Mouse (Mus musculus) gastrocnemius, adult 18-20 months (tissue): Measurements from ENCODE around the gene Gpt2. TPM values are rescaled to one million over a fixed set of nuclear protein-coding genes. Genes with fewer than 3 reads are reported as not detected.

Source experiments
- DNase-seq: peaks from one replicate; pipeline ENCODE4 v3.0.0; 2021; ENCODE audit warnings: low spot score
- long read RNA-seq, 2 experiments: library from polyadenylated mRNA; stranded (forward); transcript quantifications; one replicate each; pipeline ENCODE4 v2.0.0; 2021
- total RNA-seq, 2 experiments: library from RNA; stranded (reverse); gene quantifications; 2 replicates each; pipeline ENCODE4 v1.2.3; 2021

Gpt2 gene
- 100 to 1,000 TPM; 180 to 289 TPM for total RNA-seq
- long read RNA-seq, experiment 1, transcript Gpt2-201 (12 exons, 3,639 nt) = major isoform, 322 of 653 reads
- long read RNA-seq, experiment 1, partial matches to known transcripts = 47 of 653 reads
- long read RNA-seq, experiment 1, other reads (novel, unspliced or antisense) = 282 of 653 reads
- long read RNA-seq, experiment 2, transcript Gpt2-201 (12 exons, 3,639 nt) = major isoform, 331 of 540 reads
- long read RNA-seq, experiment 2, partial matches to known transcripts = 73 of 540 reads
- long read RNA-seq, experiment 2, other reads (novel, unspliced or antisense) = 132 of 540 reads

DNA sequence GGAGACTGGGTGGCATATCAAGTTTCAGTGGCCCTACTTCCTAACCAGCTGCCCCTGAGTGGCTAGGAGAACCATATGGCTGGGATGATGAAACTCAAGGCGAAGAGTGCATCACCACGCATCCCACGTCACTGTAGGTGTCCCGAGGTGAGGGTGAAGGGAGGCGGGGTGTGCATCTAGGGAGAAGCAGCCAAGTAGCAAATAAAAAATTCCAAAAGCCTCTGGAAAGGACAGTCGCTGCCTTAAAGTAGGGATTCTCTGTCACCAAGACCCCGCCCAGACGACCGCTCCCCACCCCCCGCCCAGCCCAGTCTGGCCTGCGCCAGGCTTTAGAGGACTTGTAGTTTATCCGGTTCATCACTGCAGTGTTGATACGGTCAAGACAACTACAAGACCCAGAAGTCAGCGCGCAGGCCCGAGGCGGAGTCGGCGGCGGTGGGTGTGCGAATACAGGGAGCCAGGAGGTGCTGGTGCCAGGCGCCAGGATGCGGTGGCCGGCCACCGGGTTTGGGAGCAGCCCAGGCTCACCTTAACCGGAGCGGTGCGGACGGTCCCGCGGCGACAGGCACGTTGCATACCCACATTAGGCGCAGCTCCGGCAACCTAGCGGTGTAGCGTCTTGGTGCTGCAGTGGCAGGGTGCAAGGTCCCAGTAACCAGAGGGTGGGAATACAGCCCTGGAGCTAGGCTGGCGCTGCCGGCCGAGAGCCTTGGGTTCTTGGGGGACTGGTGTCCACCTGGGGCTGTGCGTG is at the start of gene Gpt2:
Gene Gpt2, plus strand, starts transcription at position 452 of the 751 bp plus-strand sequence.
- peak; percentile 95 for DNase-seq

DNA sequence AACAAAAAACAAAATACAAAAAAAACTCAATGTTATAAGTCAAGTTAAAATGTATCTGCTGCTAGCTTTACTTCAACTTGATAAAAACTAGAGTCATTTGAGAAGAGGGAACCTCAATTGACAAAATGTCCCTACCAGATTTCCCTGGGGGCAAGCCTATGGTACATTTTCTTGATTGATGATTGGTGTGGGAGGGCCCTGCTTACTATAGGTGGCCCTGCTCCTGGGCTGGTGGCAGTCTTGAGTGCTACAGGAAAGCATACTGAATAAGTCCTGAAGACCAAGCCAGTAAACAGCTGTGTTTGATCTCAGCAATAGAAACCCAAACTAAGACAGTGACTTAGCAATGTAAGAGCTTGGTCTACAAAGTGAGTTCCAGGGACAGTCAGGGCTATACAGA is 48.3 kb upstream of the Gpt2 start:
- DNase-seq = no peak

DNA sequence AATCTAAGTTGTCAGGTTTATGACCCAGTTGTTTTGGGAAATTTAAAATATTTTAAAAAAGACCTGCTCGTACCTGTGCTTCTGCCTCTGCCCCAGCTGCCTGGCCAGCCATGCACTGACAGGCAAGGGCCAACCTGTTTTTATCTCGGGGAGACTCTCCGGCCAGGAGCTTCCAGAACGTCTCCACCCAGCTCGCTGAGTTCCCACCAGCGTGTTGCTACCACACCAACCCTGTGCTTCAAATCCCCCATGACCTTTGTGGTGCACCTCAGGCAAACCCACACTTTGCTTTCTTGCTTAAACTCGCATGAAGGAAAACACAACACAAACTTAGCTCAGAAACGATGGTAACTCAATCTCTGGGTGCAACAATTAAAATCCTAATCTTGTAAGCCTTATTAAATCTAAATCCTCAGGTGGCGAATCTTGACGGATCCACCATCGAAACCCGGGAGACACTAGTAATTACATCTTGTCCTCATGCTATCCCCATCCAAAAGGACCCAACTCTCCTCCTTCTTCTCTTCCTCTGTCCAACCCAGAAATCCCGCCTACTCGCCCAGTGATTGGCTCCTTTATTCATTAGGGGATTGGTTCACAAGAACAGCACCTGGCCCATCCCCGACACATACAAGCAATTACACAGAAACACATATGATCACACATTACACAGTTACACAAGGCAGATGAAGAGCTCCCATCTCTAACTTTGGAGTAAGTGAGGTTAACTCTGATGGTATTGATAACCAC is 46.3 kb upstream of the Gpt2 start:
- no peak for DNase-seq

DNA sequence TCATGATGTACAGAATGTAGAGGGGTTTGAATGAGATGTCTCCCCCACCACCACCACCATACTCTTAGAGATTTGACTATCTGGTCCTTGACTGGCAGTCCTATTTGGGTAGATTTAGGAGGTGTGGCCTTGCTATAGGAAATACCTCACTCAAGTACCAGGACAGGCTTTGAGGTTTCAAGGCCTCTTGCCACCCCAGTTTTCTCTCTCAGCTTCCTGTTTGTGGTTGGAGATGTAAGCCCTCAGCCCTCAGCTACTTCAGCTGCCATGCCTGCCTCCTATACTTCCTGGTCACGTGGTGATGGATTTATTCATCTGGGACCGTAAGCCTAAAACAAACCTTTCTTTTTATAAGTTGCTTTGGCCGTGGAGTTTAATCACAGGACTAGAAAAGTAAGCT is 42.0 kb upstream of the Gpt2 start:
- DNase-seq = no peak

DNA sequence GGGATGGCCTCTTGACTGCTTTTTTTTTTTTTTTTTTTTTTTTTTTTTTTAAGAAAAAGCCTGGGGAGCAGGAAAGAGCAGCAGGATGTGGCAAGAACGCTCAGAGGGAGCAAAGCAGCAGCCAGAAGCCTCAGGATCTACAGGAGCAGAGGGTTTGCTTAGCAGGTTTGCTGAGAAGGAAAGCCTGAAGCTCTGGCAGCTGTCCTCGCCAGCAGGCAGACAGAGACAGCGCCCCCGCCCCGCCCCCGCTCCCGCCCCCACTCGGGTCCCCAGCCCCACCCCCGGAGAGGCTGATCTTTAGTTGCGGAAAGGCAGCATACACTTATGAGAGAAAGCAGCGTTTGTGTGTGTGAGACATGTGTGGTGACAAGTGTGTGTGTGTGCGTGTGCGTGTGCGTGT is 40.0 kb upstream of the Gpt2 start:
- no peak for DNase-seq

DNA sequence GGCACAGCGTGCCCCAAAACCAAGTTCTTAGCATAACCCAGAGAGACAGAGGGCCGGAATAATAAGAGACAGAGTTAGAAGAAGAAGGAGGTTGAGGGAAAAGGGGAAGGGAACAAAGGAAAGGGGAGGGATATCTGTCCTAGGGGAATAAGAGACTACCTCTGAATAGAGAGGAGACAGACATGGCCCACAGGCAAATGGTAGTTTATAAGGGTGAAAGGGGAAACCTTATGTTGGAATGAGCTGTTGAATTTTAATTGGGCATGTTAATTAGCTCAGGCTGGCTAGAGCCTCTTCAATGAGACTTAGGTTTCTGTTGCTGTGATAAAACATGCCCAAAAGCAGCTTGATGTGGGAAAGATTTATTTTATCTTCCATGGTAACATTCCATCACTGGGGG is 39.1 kb upstream of the Gpt2 start:
- DNase-seq = no peak

DNA sequence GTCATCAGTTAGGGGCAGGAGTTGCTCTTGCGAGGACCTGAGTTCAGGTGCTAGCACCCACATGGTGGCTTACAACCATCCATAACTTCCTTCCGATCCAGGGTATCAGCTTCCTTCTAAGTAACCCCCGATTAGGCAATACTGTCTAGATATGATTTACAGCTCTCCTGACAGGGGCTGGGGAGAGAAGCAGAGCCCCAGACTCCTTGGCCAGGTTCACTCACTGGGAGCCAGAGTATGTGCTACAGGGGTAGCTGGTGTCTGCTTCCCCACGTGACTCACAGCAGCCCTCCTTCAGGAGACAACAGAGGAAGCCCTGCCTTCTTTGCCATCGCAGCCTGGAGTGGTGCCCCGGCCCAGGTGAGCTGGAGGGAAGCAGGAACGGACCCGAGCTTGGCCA is 37.6 kb upstream of the Gpt2 start:
- DNase-seq = no peak

DNA sequence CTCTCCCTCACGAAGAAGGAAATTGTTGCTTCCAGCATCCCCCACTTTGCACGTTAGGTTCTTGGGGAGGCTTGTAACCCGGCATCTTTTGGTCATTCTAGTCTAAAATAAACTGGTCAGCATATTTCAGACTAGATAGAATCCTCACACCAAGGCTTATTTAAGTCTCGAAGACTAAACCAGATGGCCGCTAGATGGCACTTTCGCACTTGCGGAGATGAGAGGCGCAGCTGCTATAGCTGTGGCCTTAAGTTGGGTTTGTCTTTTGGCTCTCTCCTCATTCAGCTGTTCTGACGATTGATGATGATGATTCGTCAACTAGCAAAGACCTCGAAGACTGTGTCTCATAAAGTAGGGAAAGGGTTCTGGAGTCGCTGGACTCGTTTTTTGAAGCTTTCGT is 35.8 kb upstream of the Gpt2 start:
- DNase-seq = peak; percentile 68

DNA sequence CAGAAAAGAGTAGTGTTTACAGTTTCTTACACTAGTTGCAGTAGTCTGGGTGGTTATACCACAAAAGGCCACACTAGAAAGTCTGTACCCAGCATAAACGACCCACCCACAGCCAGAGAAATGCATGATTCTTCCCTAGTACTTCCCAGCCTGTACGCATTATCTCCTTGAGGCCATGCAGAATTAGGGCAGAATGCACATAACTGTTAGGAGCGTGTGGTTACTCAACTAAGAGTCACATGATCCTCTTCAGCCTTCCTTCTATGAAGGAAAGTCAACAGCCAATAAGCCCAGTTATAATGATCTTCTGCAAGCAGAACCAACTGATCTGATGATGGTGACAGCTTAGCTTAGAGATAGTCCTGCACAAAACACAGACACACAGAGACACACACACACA is 32.8 kb upstream of the Gpt2 start:
- DNase-seq = no peak

DNA sequence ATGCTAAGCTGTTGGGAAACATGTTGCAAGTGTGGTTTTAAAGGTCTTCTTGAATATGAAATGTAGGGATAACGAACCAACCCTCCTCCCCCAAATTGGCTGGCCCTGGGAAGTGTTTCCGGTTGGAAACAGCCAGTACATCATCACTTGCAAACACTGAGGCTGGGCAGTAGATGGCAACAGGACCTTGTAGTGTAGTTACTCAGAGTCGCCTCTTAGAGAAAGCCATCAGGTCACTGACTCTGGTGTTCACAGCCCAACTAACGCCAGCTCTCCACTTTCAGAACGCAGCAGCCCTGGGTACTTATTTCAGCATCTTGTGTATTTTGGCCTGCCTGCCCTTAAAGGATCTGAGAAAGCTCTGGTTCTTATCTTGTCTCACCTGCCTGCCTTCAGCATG is 31.6 kb upstream of the Gpt2 start:
- peak; percentile 51 for DNase-seq

DNA sequence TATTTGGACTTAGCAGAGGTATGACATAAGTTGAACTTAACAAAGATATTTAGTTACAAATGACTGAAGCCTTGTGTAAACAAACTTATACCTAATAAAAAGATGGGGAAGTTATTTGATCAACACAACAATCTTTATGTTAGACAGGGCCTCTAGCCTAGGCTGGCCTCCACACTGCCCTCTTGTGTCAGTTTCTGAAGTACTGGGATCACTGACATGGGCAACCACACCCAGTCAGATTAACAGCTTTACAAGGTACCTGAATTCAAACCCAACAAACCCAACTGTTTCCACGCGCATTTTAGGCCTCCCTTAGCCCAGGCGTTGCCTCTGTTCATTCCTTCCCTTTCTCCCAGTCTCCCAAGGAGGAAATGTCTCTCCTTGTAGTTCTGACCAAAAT is 31.0 kb upstream of the Gpt2 start:
- peak; percentile 26 for DNase-seq

DNA sequence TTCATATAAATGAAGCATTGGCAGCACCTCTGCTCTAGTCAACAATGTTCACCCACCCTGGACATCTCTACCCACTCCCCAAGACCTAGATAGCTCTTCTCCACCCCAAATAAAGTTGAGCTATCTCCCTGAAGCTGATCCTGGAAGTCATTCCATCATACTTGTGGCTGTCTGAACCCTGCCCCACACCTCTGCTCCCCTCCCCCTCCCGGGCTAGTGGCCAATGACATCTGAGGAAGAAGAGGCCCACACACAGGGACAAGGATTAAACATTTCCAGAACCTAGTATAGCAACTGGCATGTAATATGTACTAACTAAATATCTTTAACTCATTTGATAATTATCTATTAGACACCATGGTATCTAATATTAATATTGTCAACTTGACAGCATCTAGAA is 29.9 kb upstream of the Gpt2 start:
- no peak for DNase-seq

DNA sequence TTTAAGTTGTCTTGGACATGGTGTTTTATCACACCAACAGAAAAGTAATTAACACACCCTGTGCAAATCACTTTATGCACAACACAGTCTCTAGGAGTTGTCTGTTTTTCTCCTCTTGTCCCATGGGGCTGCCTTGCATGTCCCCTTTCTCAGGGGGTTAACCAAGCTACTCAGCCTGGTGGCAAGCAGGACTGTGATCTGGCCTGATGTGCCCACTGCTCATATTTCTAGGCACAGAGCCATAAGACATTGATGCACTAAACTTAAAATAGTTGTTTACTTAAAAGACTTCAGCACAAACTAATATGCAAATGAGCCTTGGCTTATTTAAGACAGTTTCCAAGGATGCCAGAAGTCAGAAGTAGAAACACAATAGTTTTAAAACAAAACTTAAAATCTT is 28.1 kb upstream of the Gpt2 start:
- DNase-seq = peak; percentile 60

DNA sequence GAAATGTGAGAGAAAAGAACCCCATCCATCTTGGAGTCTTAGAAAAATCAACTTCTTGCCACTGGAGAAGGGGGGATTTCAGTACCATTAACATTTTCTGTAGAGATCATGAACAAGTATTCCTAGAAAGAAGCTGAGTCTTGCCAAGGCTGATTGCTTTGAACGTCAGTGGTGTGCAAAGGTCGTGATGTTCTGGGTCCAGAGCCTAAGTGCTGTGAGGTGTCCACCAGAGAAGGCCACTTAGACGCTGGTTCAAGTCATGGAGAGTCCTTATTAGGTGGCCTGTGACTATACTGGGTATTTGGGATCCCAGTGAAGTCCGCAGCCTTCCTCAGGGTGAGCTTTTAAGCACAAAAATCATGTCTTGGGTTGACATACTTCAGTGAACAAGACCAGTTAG is 26.3 kb upstream of the Gpt2 start:
- DNase-seq = no peak

DNA sequence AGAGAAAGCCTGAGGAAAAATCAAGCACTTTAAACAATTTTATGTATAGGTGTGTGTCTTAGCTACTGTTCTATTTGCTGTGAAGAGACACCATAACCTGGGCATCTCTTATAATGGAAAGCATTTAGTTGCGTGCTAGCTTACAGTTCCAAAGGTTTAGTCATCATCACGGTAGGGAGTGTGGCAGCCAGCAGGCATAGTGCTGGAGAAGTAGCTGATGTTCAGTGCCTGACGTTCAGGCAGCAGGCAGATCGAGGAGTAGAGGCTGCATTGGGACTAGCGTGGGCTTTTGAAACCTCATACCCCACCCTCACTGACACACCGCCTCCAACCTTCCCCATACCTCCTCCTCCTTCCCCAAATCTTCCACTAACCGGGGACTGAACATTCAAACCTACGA is 21.6 kb upstream of the Gpt2 start:
- DNase-seq = no peak

DNA sequence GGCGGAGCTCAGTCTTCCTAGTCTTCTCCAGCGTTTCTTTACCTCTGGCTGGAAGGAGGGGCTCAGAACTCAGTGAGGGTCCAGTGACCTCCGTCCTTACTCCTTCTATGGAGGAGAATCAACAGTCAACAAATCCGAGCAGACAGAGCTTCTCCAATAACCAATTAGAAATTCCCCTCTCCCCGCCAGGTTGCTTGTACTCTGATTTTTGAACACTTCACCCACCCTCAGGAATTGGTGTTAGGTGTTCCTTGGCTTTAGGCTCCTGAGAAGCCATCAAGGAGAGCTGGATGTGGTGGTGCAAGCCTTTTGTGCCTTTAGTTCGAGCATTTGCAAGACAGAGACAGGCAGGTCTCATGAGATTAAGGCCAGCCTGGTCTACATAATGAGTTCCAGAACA is 19.6 kb upstream of the Gpt2 start:
- no peak for DNase-seq

DNA sequence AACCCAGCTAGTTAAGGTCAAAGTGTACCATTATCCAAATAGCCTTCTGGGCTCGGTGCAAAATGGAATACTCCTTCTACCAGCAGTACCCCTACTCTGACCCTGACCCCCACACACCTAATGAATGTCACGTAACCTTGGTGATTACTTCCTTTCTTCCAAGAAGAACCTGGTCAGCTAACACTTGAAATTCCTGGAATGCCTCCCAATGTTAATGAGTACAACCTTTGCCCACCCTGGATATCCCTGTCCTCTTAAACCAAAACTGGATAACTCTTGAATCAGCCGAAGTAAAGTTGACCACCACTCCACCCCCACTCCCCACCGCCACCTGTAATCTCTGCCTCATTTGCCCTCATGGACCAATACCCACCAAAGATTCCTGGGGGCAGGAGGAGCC is 19.1 kb upstream of the Gpt2 start:
- DNase-seq = no peak

DNA sequence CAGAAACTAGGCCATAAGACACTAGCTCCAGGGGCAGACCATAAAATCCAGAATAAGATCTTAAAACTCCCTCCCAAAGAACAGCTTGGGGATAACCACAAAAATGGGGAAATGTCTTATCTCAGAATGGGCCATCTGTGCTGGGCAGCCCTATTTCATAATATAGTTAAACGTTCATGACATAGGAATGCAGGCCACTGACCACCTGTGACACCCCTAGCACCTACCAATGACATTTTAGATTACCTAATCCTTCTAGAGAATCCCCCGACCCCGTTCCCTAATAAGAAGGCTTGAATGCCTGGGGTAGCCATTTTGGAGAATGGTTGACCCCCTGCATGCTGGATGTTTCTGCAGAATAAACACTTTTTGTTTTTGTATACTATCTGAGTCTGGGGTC is 17.5 kb upstream of the Gpt2 start:
- no peak for DNase-seq

DNA sequence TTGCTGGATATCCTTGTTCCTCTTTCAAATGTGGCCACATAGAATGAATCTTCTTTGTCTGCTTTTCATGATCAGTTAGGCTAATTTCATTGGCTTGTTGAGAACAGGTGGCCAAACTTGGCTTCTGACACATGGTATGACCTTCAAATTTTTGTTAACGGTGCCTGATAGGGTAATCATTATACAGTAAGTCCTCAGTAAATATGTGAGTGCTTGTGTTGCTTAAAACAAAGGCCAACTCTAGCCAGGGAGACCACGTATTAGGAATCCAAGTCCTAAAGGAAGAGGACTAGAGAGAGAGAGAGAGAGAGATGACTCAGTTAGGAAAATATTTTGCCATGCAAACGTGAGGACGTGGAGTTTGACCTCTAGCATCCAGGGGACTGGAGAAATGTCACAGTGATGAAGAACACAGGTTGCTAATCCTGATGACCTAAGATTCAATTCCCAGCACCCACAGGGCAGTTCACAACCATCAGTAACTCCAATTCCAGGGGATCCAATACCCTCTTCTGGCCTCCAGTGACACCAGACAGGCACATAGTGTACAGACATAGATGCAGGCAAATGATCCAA is 15.3 kb upstream of the Gpt2 start:
- no peak for DNase-seq

DNA sequence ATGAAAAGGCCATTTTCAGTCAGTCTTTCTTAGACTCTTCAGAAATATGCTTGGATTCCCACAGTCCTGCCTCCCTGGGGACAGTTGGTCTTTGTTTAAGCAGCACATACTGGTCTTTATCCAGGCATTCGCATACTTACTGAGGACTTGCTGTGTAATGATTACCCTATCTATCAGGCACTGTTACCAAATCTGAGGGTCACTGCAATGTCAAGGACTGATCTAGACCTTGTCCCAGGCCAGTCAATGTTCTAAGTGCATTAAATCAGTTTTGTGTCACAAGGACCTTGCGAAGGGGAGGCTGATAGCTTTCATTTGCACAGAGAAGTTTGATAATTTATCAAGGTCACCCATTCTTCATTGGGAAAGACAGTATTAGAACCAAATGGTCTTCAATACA is 14.0 kb upstream of the Gpt2 start:
- no peak for DNase-seq

DNA sequence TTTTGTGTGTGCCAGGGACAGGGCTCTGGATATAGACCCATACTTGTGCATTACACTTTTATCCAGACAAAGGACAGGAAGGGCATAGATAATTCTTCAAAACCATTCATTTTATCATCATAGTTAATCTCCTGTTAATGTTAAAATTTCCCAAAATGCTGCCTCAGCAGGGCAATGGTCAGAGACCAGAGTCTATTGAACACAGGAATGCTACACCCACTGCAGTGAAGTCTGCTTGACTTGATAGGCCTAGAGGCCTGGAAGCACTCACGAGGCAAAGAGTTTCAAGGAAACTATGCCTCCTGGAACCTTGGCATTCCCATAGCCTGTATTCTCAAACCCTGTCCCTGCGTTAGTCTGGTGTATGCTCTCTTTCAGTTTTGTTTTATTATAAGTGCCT is 12.7 kb upstream of the Gpt2 start:
- DNase-seq = no peak

DNA sequence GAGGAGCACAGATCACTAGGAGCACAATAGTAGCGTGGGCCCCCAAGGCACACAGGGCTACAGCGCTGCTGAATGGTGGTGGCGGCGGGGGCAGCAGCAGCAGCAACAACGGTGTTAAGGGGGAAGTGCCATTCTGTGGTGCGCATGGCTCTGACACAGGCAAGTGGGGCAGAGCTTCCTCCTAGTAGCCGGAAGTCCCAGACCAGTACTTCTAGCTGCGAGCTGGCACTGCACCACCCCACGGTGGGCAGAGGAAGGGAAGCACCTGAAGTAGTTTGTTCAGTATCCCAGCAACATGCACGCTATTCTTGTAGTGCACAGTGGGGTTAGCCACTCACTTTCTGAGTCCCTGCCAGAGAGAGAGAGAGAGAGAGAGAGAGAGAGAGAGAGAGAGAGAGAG is 10.5 kb upstream of the Gpt2 start:
- DNase-seq = no peak
